Mouse (Mus musculus) MEL (cell line): Measurements from ENCODE around the gene Cep104. TPM values are rescaled to one million over a fixed set of nuclear protein-coding genes. Genes with fewer than 3 reads are reported as not detected.
A peak's percentile ranks its signal among the peaks of the same experiment; 100 is the strongest.

ENCODE experiments used
- DNase-seq: peaks from one replicate; pipeline ENCODE4 v3.0.0; 2011; ENCODE audit warnings: low read depth, low spot score
- H3K27ac ChIP-seq: 2 replicates; pipeline ENCODE4 v1.5.1; 2012; ENCODE audit warnings: low read depth, mild to moderate bottlenecking, control low read depth, low read length, moderate library complexity; ENCODE audit not compliant: control insufficient read depth
- H3K27me3 ChIP-seq, 2 experiments: fragments of 150-350 bp in 1 of 2; sonication (generic) in 1 of 2; 2 replicates each; pipeline ENCODE4 v1.6.1; 2012; ENCODE audit warnings: low read length in 2 of 2, mild to moderate bottlenecking in 2 of 2, improper control_type of control experiment in 1 of 2, moderate library complexity in 1 of 2; ENCODE audit not compliant: insufficient read depth in 2 of 2, control insufficient read depth in 1 of 2
- H3K36me3 ChIP-seq, 2 experiments: 2 replicates each; pipeline ENCODE4 v1.6.1; 2012 to 2014; ENCODE audit warnings: low read length in 2 of 2, improper control_type of control experiment in 1 of 2, inconsistent platforms in 1 of 2, mild to moderate bottlenecking in 1 of 2; ENCODE audit not compliant: insufficient read depth in 2 of 2, control insufficient read depth in 1 of 2
- H3K4me1 ChIP-seq, 2 experiments: fragments of 150-350 bp in 1 of 2; sonication (generic) in 1 of 2; 2 replicates each; pipeline ENCODE4 v1.6.1; 2012; ENCODE audit warnings: low read length in 2 of 2, improper control_type of control experiment in 1 of 2, mild to moderate bottlenecking in 1 of 2; ENCODE audit not compliant: insufficient read depth in 2 of 2, control insufficient read depth in 1 of 2
- H3K4me3 ChIP-seq, 2 experiments: fragments of 150-350 bp in 1 of 2; sonication (generic) in 1 of 2; 2 replicates each; pipeline ENCODE4 v1.5.1; 2012; ENCODE audit warnings: low read depth in 2 of 2, low read length in 2 of 2, mild to moderate bottlenecking in 2 of 2, moderate library complexity in 2 of 2, control low read depth in 1 of 2, improper control_type of control experiment in 1 of 2; ENCODE audit not compliant: control insufficient read depth in 1 of 2, insufficient read depth in 1 of 2
- H3K79me2 ChIP-seq: 2 replicates; pipeline ENCODE4 v1.6.1; 2012; ENCODE audit warnings: mild to moderate bottlenecking, low read length, moderate library complexity; ENCODE audit not compliant: control insufficient read depth, poor library complexity, insufficient read depth
- H3K9ac ChIP-seq: 2 replicates; pipeline ENCODE4 v1.6.1; 2012; ENCODE audit warnings: low read depth, mild to moderate bottlenecking, control low read depth, low read length, moderate library complexity; ENCODE audit not compliant: control insufficient read depth, poor library complexity, severe bottlenecking
- H3K9me3 ChIP-seq: fragments of 150-350 bp; sonication (generic); replicated peaks from 2 replicates; pipeline ENCODE4 v1.6.1; 2012; ENCODE audit warnings: mild to moderate bottlenecking, low read length, improper control_type of control experiment, moderate library complexity; ENCODE audit not compliant: insufficient read depth
- CHD1 ChIP-seq: IDR thresholded peaks from 2 replicates; pipeline ENCODE4 v1.6.1; 2012; ENCODE audit warnings: low read depth, mild to moderate bottlenecking, inconsistent platforms, low read length, improper control_type of control experiment
- CHD2 ChIP-seq: IDR thresholded peaks from 2 replicates; pipeline ENCODE4 v1.6.1; 2011; ENCODE audit warnings: low read length, improper control_type of control experiment
- CTCF ChIP-seq, 3 experiments: IDR thresholded peaks in 2 of 3; conservative IDR thresholded peaks in 1 of 3; 2 replicates each; pipeline ENCODE4 v1.5.1; 2011 to 2012; ENCODE audit warnings: low read length in 3 of 3, low read depth in 2 of 3, mild to moderate bottlenecking in 2 of 3, improper control_type of control experiment in 1 of 3, inconsistent platforms in 1 of 3, mixed read lengths in 1 of 3, moderate library complexity in 1 of 3; ENCODE audit not compliant: control insufficient read depth in 1 of 3, insufficient read depth in 1 of 3, poor library complexity in 1 of 3, severe bottlenecking in 1 of 3
- ELF1 ChIP-seq: IDR thresholded peaks from 2 replicates; pipeline ENCODE4 v1.6.1; 2014; ENCODE audit warnings: low read depth, mild to moderate bottlenecking, inconsistent platforms, low read length, improper control_type of control experiment, moderate library complexity
- GATA1 ChIP-seq: IDR thresholded peaks from 2 replicates; pipeline ENCODE4 v1.6.1; 2011; ENCODE audit warnings: low read depth, low read length, improper control_type of control experiment
- MAFK ChIP-seq: IDR thresholded peaks from 2 replicates; pipeline ENCODE4 v1.6.1; 2011; ENCODE audit warnings: low read depth, mild to moderate bottlenecking, low read length, improper control_type of control experiment, borderline replicate concordance
- MAX ChIP-seq: IDR thresholded peaks from 2 replicates; pipeline ENCODE4 v1.6.1; 2011; ENCODE audit warnings: low read length, improper control_type of control experiment
- MAZ ChIP-seq: IDR thresholded peaks from 2 replicates; pipeline ENCODE4 v1.6.1; 2012; ENCODE audit warnings: low read depth, mild to moderate bottlenecking, inconsistent platforms, low read length, improper control_type of control experiment
- MEF2A ChIP-seq: IDR thresholded peaks from 2 replicates; pipeline ENCODE4 v1.6.1; 2014; ENCODE audit warnings: low read depth, mild to moderate bottlenecking, inconsistent platforms, low read length, improper control_type of control experiment; ENCODE audit not compliant: poor library complexity, insufficient replicate concordance, severe bottlenecking; ENCODE audit errors: extremely low read depth
- MYC ChIP-seq: IDR thresholded peaks from 2 replicates; pipeline ENCODE4 v1.6.1; 2011; ENCODE audit warnings: low read depth, mild to moderate bottlenecking, low read length, improper control_type of control experiment, moderate library complexity
- NRF1 ChIP-seq: IDR thresholded peaks from 2 replicates; pipeline ENCODE4 v1.6.1; 2014; ENCODE audit warnings: low read depth, mild to moderate bottlenecking, inconsistent platforms, low read length, improper control_type of control experiment, moderate library complexity; ENCODE audit not compliant: poor library complexity, insufficient read depth, severe bottlenecking
- POLR2AphosphoS2 ChIP-seq: IDR thresholded peaks from 2 replicates; pipeline ENCODE4 v1.6.1; 2011; ENCODE audit warnings: low read length, improper control_type of control experiment
- RCOR1 ChIP-seq: IDR thresholded peaks from 2 replicates; pipeline ENCODE4 v1.6.1; 2012; ENCODE audit warnings: low read depth, mild to moderate bottlenecking, inconsistent platforms, low read length, improper control_type of control experiment
- SIN3A ChIP-seq: IDR thresholded peaks from 2 replicates; pipeline ENCODE4 v1.6.1; 2012; ENCODE audit warnings: low read length, improper control_type of control experiment, inconsistent platforms
- TCF12 ChIP-seq: IDR thresholded peaks from 2 replicates; pipeline ENCODE4 v1.6.1; 2014; ENCODE audit warnings: low read depth, mild to moderate bottlenecking, inconsistent platforms, low read length, improper control_type of control experiment, moderate library complexity
- ZC3H11A ChIP-seq: IDR thresholded peaks from 2 replicates; pipeline ENCODE4 v1.6.1; 2012; ENCODE audit warnings: low read depth, mild to moderate bottlenecking, inconsistent platforms, low read length, improper control_type of control experiment
- ZKSCAN1 ChIP-seq: IDR thresholded peaks from 2 replicates; pipeline ENCODE4 v1.6.1; 2012; ENCODE audit warnings: low read depth, mild to moderate bottlenecking, inconsistent platforms, low read length, improper control_type of control experiment, moderate library complexity
- ZMIZ1 ChIP-seq: IDR thresholded peaks from 2 replicates; pipeline ENCODE4 v1.6.1; 2012; ENCODE audit warnings: low read depth, mild to moderate bottlenecking, inconsistent platforms, low read length, improper control_type of control experiment, moderate library complexity
- ZNF384 ChIP-seq: IDR thresholded peaks from 2 replicates; pipeline ENCODE4 v1.6.1; 2012; ENCODE audit warnings: low read depth, mild to moderate bottlenecking, inconsistent platforms, low read length, improper control_type of control experiment
- polyA plus RNA-seq, 2 experiments: library from polyadenylated mRNA; stranded (reverse) in 1 of 2; unstranded in 1 of 2; fragments of >175 nt in 1 of 2; fragments of >200 nt in 1 of 2; gene quantifications; 2 replicates each; pipeline versions ENCODE4 v1.2.1 to v1.2.4; 2012; ENCODE audit warnings: low replicate concordance in 2 of 2, low read depth in 1 of 2; ENCODE audit not compliant: insufficient read length in 2 of 2, insufficient read depth in 1 of 2, missing spikeins in 1 of 2
- total RNA-seq: library from RNA; depleted of rRNA; stranded (reverse); fragments of 300-350 nt; gene quantifications from 2 replicates; pipeline ENCODE4 v1.2.3, GENCODE M21; 2012

Gene Cep104
- total and polyA plus RNA-seq, 3 experiments = 8.5 to 19.9 TPM; not detected in 1

DNA sequence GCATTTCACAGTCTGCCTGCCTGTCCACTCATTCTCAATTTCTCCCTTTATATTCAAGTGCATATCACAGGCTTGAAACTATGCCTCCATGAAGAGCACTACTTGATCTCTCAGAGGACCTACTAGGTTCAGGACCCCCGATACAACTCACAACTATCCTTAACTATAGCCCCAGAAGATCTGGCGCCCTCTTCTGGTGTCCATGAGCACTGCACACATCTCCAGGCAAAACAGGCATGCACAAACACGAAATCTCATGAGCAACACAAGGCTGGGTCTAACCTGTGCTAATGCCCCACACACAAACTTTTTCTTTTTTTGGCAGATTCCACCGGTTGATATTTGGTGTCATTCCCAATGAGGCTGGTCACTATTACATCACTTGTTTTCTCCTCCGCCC, 70.8 kb downstream of the Cep104 start:
- H3K27me3 ChIP-seq = no peaks in the 10 kb centered on the region
- TF ChIP-seq CTCF (IDR thresholded peaks at IDR 0.05 in 2 of 3, conservative IDR thresholded peaks at IDR 0.05 in 1 of 3; ENCODE audit: control insufficient read depth in 1 of 3, insufficient read depth in 1 of 3, low read depth in 2 of 3, low read length in 3 of 3, poor library complexity in 1 of 3, severe bottlenecking in 1 of 3) = peak; percentile 32 to 57 (median 39)
- no peak for TF ChIP-seq GATA1
- no peak for TF ChIP-seq ZC3H11A
- H3K79me2 ChIP-seq = no peaks in the 10 kb centered on the region
- H3K4me3 ChIP-seq = no peak overlapping the region
- no peak for DNase-seq
- H3K4me1 ChIP-seq = no peaks in the 10 kb centered on the region
- H3K9ac ChIP-seq = no peak overlapping the region
- H3K27ac ChIP-seq = no peak overlapping the region
- no peaks in the 10 kb centered on the region for H3K36me3 ChIP-seq
- no peaks in the 10 kb centered on the region for H3K9me3 ChIP-seq

DNA sequence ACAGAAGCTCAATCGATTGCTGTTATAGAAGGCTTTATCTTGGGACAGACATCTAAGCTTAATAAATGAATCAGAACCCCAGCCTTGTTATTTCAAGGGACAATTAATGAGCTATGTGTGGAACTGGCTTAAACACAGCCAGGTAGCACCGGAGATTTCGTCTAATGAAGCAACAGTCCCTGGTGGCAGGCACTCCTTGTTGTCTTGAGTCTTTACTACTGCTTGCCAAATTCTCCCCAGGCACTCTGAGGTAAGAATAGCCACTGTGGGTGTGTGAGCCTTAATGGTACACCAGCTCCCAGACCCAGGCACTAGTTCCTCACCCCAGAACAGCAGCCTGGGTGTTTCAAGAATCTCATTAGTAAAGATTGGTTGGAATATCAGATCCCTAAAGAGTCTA, 76.4 kb downstream of the Cep104 start:
- H3K9ac ChIP-seq = no peak overlapping the region
- H3K27ac ChIP-seq = no peak overlapping the region
- no peaks in the 10 kb centered on the region for H3K79me2 ChIP-seq
- H3K27me3 ChIP-seq = no peaks in the 10 kb centered on the region
- no peaks in the 10 kb centered on the region for H3K9me3 ChIP-seq
- H3K4me3 ChIP-seq = no peak overlapping the region
- no peaks in the 10 kb centered on the region for H3K36me3 ChIP-seq
- H3K4me1 ChIP-seq = no peaks in the 10 kb centered on the region
- no peak for TF ChIP-seq GATA1
- no peak for TF ChIP-seq CHD2
- TF ChIP-seq MAX = no peak
- no peak for TF ChIP-seq CTCF (IDR thresholded peaks at IDR 0.05 in 2 of 3, conservative IDR thresholded peaks at IDR 0.05 in 1 of 3; ENCODE audit: control insufficient read depth in 1 of 3, insufficient read depth in 1 of 3, low read depth in 2 of 3, low read length in 3 of 3, poor library complexity in 1 of 3, severe bottlenecking in 1 of 3)
- no peak for TF ChIP-seq CHD1
- no peak for TF ChIP-seq MYC
- no peak for TF ChIP-seq ZNF384
- TF ChIP-seq SIN3A = no peak
- no peak for TF ChIP-seq TCF12
- DNase-seq = no peak

DNA sequence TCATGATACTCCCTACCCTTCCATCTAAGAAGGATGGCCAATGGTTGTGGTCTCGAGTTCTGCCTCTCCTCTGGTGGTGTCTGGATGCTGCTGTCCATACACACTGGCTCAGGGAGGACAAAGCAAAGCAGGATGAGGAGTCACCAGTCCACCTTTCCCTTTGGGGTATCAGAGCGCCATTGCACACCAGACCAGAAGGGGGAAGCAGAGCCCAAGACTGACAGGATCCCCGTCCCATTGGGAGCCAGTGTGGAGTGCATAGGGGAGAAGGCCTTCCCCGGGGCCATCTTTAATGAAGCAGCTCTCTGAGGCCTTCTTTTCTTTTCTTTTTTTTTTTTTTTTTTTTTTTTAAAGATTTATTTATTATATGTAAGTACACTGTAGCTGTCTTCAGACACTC, 78.1 kb downstream of the Cep104 start:
- Histone ChIP-seq H3K36me3 (no peaks in the 10 kb centered on the region), H3K4me3 (no peak overlapping the region), H3K9ac (no peak overlapping the region), H3K9me3 (no peaks in the 10 kb centered on the region), H3K27ac (no peak overlapping the region), H3K27me3 (no peaks in the 10 kb centered on the region), H3K4me1 (no peaks in the 10 kb centered on the region), H3K79me2 (no peaks in the 10 kb centered on the region)
- no peak for DNase-seq
- TF ChIP-seq ZC3H11A = no peak
- no peak for TF ChIP-seq CHD1
- TF ChIP-seq MEF2A = no peak
- no peak for TF ChIP-seq MYC
- no peak for TF ChIP-seq GATA1
- no peak for TF ChIP-seq CTCF (IDR thresholded peaks at IDR 0.05 in 2 of 3, conservative IDR thresholded peaks at IDR 0.05 in 1 of 3; ENCODE audit: control insufficient read depth in 1 of 3, insufficient read depth in 1 of 3, low read depth in 2 of 3, low read length in 3 of 3, poor library complexity in 1 of 3, severe bottlenecking in 1 of 3)
- TF ChIP-seq MAZ = no peak
- no peak for TF ChIP-seq NRF1
- TF ChIP-seq MAFK = no peak
- no peak for TF ChIP-seq ZKSCAN1
- TF ChIP-seq POLR2AphosphoS2 = no peak
- TF ChIP-seq TCF12 = no peak
- no peak for TF ChIP-seq ELF1
- no peak for TF ChIP-seq MAX
- no peak for TF ChIP-seq ZMIZ1
- TF ChIP-seq RCOR1 = no peak
